In the genomic region with DNA sequence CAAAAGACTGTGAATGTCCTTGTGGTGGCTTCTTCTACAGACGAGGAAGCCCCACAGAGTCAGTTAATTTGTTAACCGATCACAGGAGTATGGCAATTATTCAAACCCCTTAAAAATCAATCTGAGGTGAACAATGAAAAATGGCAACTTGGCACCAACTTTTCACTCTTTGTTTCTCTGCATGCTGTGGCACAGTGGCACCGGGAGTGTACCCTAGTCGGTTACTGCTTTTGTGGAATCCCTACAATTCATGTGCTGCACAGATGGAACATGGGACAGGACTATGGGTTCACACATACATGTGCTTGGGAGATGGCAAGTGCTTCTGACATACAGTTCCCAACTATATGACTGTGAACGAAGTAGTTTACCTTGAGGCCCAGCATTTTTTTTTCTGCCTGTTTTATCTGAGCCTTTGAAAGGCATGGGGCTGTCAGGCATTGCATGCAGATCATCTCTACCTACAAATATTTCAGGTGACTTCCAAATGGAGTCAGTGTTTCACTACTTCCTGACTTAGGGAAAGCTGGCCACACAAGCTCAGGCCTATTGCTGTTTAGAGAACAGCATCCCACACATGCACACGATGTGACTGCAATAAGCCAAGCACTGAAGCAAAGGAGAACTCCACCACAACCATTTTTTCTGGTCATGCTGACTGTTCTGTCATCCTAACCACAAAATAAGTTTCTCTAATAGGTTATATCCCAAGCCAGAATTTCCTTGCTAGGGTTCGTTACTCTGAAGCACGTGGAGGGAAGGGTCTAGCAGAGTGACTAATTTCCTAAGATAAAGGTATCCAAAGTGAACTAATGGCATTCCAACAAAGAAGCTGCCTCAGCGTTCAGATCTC, we compare ENCODE assay signal across 9 mouse cellular contexts.
A peak's percentile ranks its signal among the peaks of the same experiment; 100 is the strongest.
DNase-seq lines count a peak whose midpoint lies in the region; ATAC-seq lines count a peak whose summit lies in the region.
"Had no signal": no experiment of that assay in that cellular context is flagged by ENCODE, and none has a peak within 500 bp of the region (broad histone marks: within the 10 kb centered on the region; RNA-seq: fewer than 3 reads in every experiment).

No protein-coding gene starts in this region.

- H3K27ac ChIP-seq in limb, embryonic 11.5 days (replicated peaks; ENCODE audit: low read depth, low read length): no peak overlapping the region
- no peak overlapping the region for H3K27ac ChIP-seq in limb, embryonic 10.5 days
- peak overlapping the region; percentile 20; the same call in 1 of the 2 replicates for H3K27ac ChIP-seq in forebrain, embryonic 11.5 days (ENCODE audit: low read depth, low read length)
- peak overlapping the region; percentile 73 for H3K27ac ChIP-seq in hindbrain, embryonic 15.5 days (replicated peaks)
- peak overlapping the region; percentile 84 for H3K27ac ChIP-seq in neural tube, embryonic 13.5 days (replicated peaks)
- H3K27ac ChIP-seq: macrophage had no signal

- H3K4me1 ChIP-seq in limb, embryonic 11.5 days (ENCODE audit: control insufficient read depth, insufficient read depth, low read length): 0 out of 2 replicates have a peak, but pooled peaks cover 4% of the 10 kb centered on the region
- H3K4me1 ChIP-seq in limb, embryonic 10.5 days: peaks cover 17% of the 10 kb centered on the region; the same call in 1 of the 2 replicates
- peaks cover 6% of the 10 kb centered on the region; the same call in 1 of the 2 replicates for H3K4me1 ChIP-seq in forebrain, embryonic 11.5 days (replicated peaks; ENCODE audit: control insufficient read depth, insufficient read depth, low read length)
- peaks cover 13% of the 10 kb centered on the region for H3K4me1 ChIP-seq in hindbrain, embryonic 15.5 days (replicated peaks)
- H3K4me1 ChIP-seq in neural tube, embryonic 13.5 days (replicated peaks): peaks cover 51% of the 10 kb centered on the region

- H3K9me3 ChIP-seq in limb, embryonic 11.5 days (ENCODE audit: control insufficient read depth, low read length): no peaks in the 10 kb centered on the region
- no peaks in the 10 kb centered on the region for H3K9me3 ChIP-seq in limb, embryonic 10.5 days (replicated peaks)
- H3K9me3 ChIP-seq in forebrain, embryonic 11.5 days (ENCODE audit: control insufficient read depth, low read length): no peaks in the 10 kb centered on the region
- no peaks in the 10 kb centered on the region for H3K9me3 ChIP-seq in hindbrain, embryonic 15.5 days
- H3K9me3 ChIP-seq in neural tube, embryonic 13.5 days: no peaks in the 10 kb centered on the region

- H3K36me3 ChIP-seq in limb, embryonic 11.5 days (ENCODE audit: control insufficient read depth, insufficient read depth, low read length): peaks cover 9% of the 10 kb centered on the region
- H3K36me3 ChIP-seq in limb, embryonic 10.5 days: peaks cover 35% of the 10 kb centered on the region
- peaks cover 8% of the 10 kb centered on the region; the same call in 1 of the 2 replicates for H3K36me3 ChIP-seq in forebrain, embryonic 11.5 days (ENCODE audit: control insufficient read depth, insufficient read depth, low read length)
- H3K36me3 ChIP-seq in hindbrain, embryonic 15.5 days: no peaks in the 10 kb centered on the region
- H3K36me3 ChIP-seq in neural tube, embryonic 13.5 days: peaks cover 14% of the 10 kb centered on the region; the same call in 1 of the 2 replicates

- H3K4me2 ChIP-seq in limb, embryonic 11.5 days (ENCODE audit: low read depth, severe bottlenecking): no peak overlapping the region
- peak overlapping the region; percentile 30 for H3K4me2 ChIP-seq in forebrain, embryonic 11.5 days (ENCODE audit: low read depth, low read length, severe bottlenecking)
- peak overlapping the region; percentile 100 for H3K4me2 ChIP-seq in hindbrain, embryonic 15.5 days
- H3K4me2 ChIP-seq in neural tube, embryonic 13.5 days: peak overlapping the region; percentile 77

- H3K27me3 ChIP-seq in limb, embryonic 11.5 days (ENCODE audit: control insufficient read depth, insufficient read depth, low read length): no peaks in the 10 kb centered on the region
- no peaks in the 10 kb centered on the region for H3K27me3 ChIP-seq in limb, embryonic 10.5 days (ENCODE audit: low read depth, poor library complexity, severe bottlenecking)
- no peaks in the 10 kb centered on the region for H3K27me3 ChIP-seq in forebrain, embryonic 11.5 days (ENCODE audit: control insufficient read depth, insufficient read depth, low read length)
- H3K27me3 ChIP-seq in hindbrain, embryonic 15.5 days: no peaks in the 10 kb centered on the region
- H3K27me3 ChIP-seq in neural tube, embryonic 13.5 days: peaks cover 4% of the 10 kb centered on the region; the same call in 1 of the 2 replicates

- peak; percentile 19 for DNase-seq in limb, embryonic 11.5 days (ENCODE audit: low spot score)
- no peak for DNase-seq in limb, embryonic 10.5 days (ENCODE audit: low spot score)
- DNase-seq in forebrain, embryonic 11.5 days (ENCODE audit: low spot score): no peak
- no peak for DNase-seq in urinary bladder, postnatal 25 days (ENCODE audit: low spot score)
- DNase-seq in urinary bladder, postnatal 14 days (ENCODE audit: low spot score): no peak

- WGBS in limb, embryonic 11.5 days: 74% methylated on average over 9 of the region's 9 CpGs
- WGBS in limb, embryonic 10.5 days: 79% methylated on average over 9 of the region's 9 CpGs
- 60% methylated on average over 9 of the region's 9 CpGs for WGBS in forebrain, embryonic 11.5 days
- 36% methylated on average over 9 of the region's 9 CpGs for WGBS in hindbrain, embryonic 15.5 days
- 44% methylated on average over 9 of the region's 9 CpGs for WGBS in neural tube, embryonic 13.5 days

- no peak overlapping the region for H3K9ac ChIP-seq in limb, embryonic 11.5 days (ENCODE audit: low read length)
- 0 out of 2 replicates have a peak overlapping the region, but pooled peaks have one; percentile 18 for H3K9ac ChIP-seq in forebrain, embryonic 11.5 days (ENCODE audit: low read length)
- peak overlapping the region; percentile 50 for H3K9ac ChIP-seq in hindbrain, embryonic 15.5 days
- H3K9ac ChIP-seq in neural tube, embryonic 13.5 days: peak overlapping the region; percentile 99

- ATAC-seq in limb, embryonic 11.5 days (ENCODE audit: insufficient number of reproducible peaks, low FRiP score, low TSS enrichment, low read depth): no peak
- ATAC-seq in forebrain, embryonic 11.5 days (replicated peaks; ENCODE audit: low FRiP score): no peak
- ATAC-seq in hindbrain, embryonic 15.5 days (ENCODE audit: low FRiP score, low read depth): no peak
- ATAC-seq in neural tube, embryonic 13.5 days (ENCODE audit: low read depth): 0 out of 2 replicates have a peak, but pooled peaks have one; percentile 33
- ATAC-seq in erythroid progenitor cell, adult 5-6 weeks (replicated peaks; ENCODE audit: low FRiP score, poor library complexity, severe bottlenecking): no peak

- no peak overlapping the region for H3K4me3 ChIP-seq in limb, embryonic 11.5 days (ENCODE audit: low read depth, low read length)
- H3K4me3 ChIP-seq in limb, embryonic 10.5 days: no peak overlapping the region
- peak overlapping the region; percentile 9; the same call in 1 of the 2 replicates for H3K4me3 ChIP-seq in forebrain, embryonic 11.5 days (ENCODE audit: low read depth, low read length)
- peak overlapping the region; percentile 58 for H3K4me3 ChIP-seq in hindbrain, embryonic 15.5 days
- H3K4me3 ChIP-seq in neural tube, embryonic 13.5 days: peak overlapping the region; percentile 91

Comparison
In these comparisons a context has a peak if more than half of its experiments do, and no peak if none do; other contexts are left out.
1. H3K27ac ChIP-seq: peak in forebrain, embryonic 11.5 days (single experiment), hindbrain, embryonic 15.5 days (single experiment) and neural tube, embryonic 13.5 days (single experiment); none in limb, embryonic 11.5 days (single experiment) and limb, embryonic 10.5 days (single experiment).
2. H3K4me3 ChIP-seq: peak in forebrain, embryonic 11.5 days (single experiment), hindbrain, embryonic 15.5 days (single experiment) and neural tube, embryonic 13.5 days (single experiment); none in limb, embryonic 11.5 days (single experiment) and limb, embryonic 10.5 days (single experiment).